Mouse (Mus musculus): Measurements from ENCODE around the gene Dlg2. TPM values are rescaled to one million over a fixed set of nuclear protein-coding genes. Genes with fewer than 3 reads are reported as not detected.

Gene Dlg2
- polyA plus RNA-seq, 1 experiment from 2014 or later: 3.0 TPM

GRCm38 (mm10) chr7:91972970-91973369 is 1496.5 kb downstream of the Dlg2 start:
- 79% methylated on average over 1 of the region's 1 CpGs for WGBS
- Histone ChIP-seq H3K36me3 (ENCODE audit: control insufficient read depth, insufficient read depth, low read length) (no peaks in the 10 kb centered on the region), H3K4me1 (replicated peaks; ENCODE audit: control insufficient read depth, insufficient read depth, low read length) (no peaks in the 10 kb centered on the region), H3K27ac (ENCODE audit: low read depth, low read length) (no peak overlapping the region), H3K4me2 (ENCODE audit: low read depth, low read length, severe bottlenecking) (no peak overlapping the region), H3K9ac (ENCODE audit: low read length) (no peak overlapping the region), H3K27me3 (ENCODE audit: control insufficient read depth, insufficient read depth, low read length) (no peaks in the 10 kb centered on the region), H3K9me3 (ENCODE audit: control insufficient read depth, low read length) (no peaks in the 10 kb centered on the region), H3K4me3 (ENCODE audit: low read depth, low read length) (no peak overlapping the region)
- no peak for DNase-seq (ENCODE audit: low spot score)
- ATAC-seq (replicated peaks; ENCODE audit: low FRiP score): no peak

- Histone ChIP-seq H3K9ac (ENCODE audit: low read length) (no peak overlapping the region), H3K36me3 (ENCODE audit: control insufficient read depth, insufficient read depth, low read length) (no peaks in the 10 kb centered on the region), H3K27me3 (ENCODE audit: control insufficient read depth, insufficient read depth, low read length) (no peaks in the 10 kb centered on the region), H3K4me1 (replicated peaks; ENCODE audit: control insufficient read depth, insufficient read depth, low read length) (no peaks in the 10 kb centered on the region), H3K4me3 (ENCODE audit: low read depth, low read length) (no peak overlapping the region), H3K4me2 (ENCODE audit: low read depth, low read length, severe bottlenecking) (no peak overlapping the region), H3K9me3 (ENCODE audit: control insufficient read depth, low read length) (no peaks in the 10 kb centered on the region), H3K27ac (ENCODE audit: low read depth, low read length) (no peak overlapping the region)
- WGBS: 80% methylated on average over 5 of the region's 5 CpGs
- DNase-seq (ENCODE audit: low spot score) (no peak), ATAC-seq (replicated peaks; ENCODE audit: low FRiP score) (no peak)
Measured at GRCm38 (mm10) chr7:92003769-92004455, 1527.4 kb downstream of the Dlg2 start.

GRCm38 (mm10) chr7:92005681-92006425 is 1529.4 kb downstream of the Dlg2 start:
- ATAC-seq (replicated peaks; ENCODE audit: low FRiP score) (no peak), DNase-seq (ENCODE audit: low spot score) (no peak)
- WGBS: 84% methylated on average over 4 of the region's 4 CpGs

GRCm38 (mm10) chr7:92008702-92009101 is 1532.2 kb downstream of the Dlg2 start:
- DNase-seq (ENCODE audit: low spot score): no peak
- Histone ChIP-seq H3K27me3 (ENCODE audit: control insufficient read depth, insufficient read depth, low read length) (no peaks in the 10 kb centered on the region), H3K9me3 (ENCODE audit: control insufficient read depth, low read length) (no peaks in the 10 kb centered on the region), H3K4me2 (ENCODE audit: low read depth, low read length, severe bottlenecking) (no peak overlapping the region), H3K4me3 (ENCODE audit: low read depth, low read length) (no peak overlapping the region), H3K36me3 (ENCODE audit: control insufficient read depth, insufficient read depth, low read length) (no peaks in the 10 kb centered on the region), H3K27ac (ENCODE audit: low read depth, low read length) (no peak overlapping the region), H3K9ac (ENCODE audit: low read length) (no peak overlapping the region), H3K4me1 (replicated peaks; ENCODE audit: control insufficient read depth, insufficient read depth, low read length) (no peaks in the 10 kb centered on the region)
- no peak for ATAC-seq (replicated peaks; ENCODE audit: low FRiP score)
- 94% methylated on average over 1 of the region's 1 CpGs for WGBS

More at GRCm38 (mm10) chr7:92005681-92006425, 1529.4 kb downstream of the Dlg2 start:
- H3K27ac ChIP-seq (ENCODE audit: low read depth, low read length): no peak overlapping the region
- no peak overlapping the region for H3K4me3 ChIP-seq (ENCODE audit: low read depth, low read length)
- H3K27me3 ChIP-seq (ENCODE audit: control insufficient read depth, insufficient read depth, low read length): no peaks in the 10 kb centered on the region
- no peaks in the 10 kb centered on the region for H3K4me1 ChIP-seq (replicated peaks; ENCODE audit: control insufficient read depth, insufficient read depth, low read length)
- no peaks in the 10 kb centered on the region for H3K9me3 ChIP-seq (ENCODE audit: control insufficient read depth, low read length)
- H3K4me2 ChIP-seq (ENCODE audit: low read depth, low read length, severe bottlenecking): no peak overlapping the region
- no peaks in the 10 kb centered on the region for H3K36me3 ChIP-seq (ENCODE audit: control insufficient read depth, insufficient read depth, low read length)
- H3K9ac ChIP-seq (ENCODE audit: low read length): no peak overlapping the region

GRCm38 (mm10) chr7:92024928-92025327 is 1548.5 kb downstream of the Dlg2 start:
- DNase-seq (ENCODE audit: low spot score) (no peak), ATAC-seq (replicated peaks; ENCODE audit: low FRiP score) (no peak)
- WGBS: 88% methylated on average over 1 of the region's 1 CpGs
- no peak overlapping the region for H3K9ac ChIP-seq (ENCODE audit: low read length)
- H3K36me3 ChIP-seq (ENCODE audit: control insufficient read depth, insufficient read depth, low read length): no peaks in the 10 kb centered on the region
- no peak overlapping the region for H3K4me2 ChIP-seq (ENCODE audit: low read depth, low read length, severe bottlenecking)
- H3K4me1 ChIP-seq (replicated peaks; ENCODE audit: control insufficient read depth, insufficient read depth, low read length): no peaks in the 10 kb centered on the region
- H3K27me3 ChIP-seq (ENCODE audit: control insufficient read depth, insufficient read depth, low read length): no peaks in the 10 kb centered on the region
- H3K9me3 ChIP-seq (ENCODE audit: control insufficient read depth, low read length): no peaks in the 10 kb centered on the region
- no peak overlapping the region for H3K27ac ChIP-seq (ENCODE audit: low read depth, low read length)
- no peak overlapping the region for H3K4me3 ChIP-seq (ENCODE audit: low read depth, low read length)

GRCm38 (mm10) chr7:92025465-92026056 is 1549.1 kb downstream of the Dlg2 start:
- no peaks in the 10 kb centered on the region for H3K4me1 ChIP-seq (replicated peaks; ENCODE audit: control insufficient read depth, insufficient read depth, low read length)
- ATAC-seq (replicated peaks; ENCODE audit: low FRiP score) (no peak), DNase-seq (ENCODE audit: low spot score) (no peak)
- H3K9me3 ChIP-seq (ENCODE audit: control insufficient read depth, low read length): no peaks in the 10 kb centered on the region
- 78% methylated on average over 2 of the region's 2 CpGs for WGBS
- H3K27ac ChIP-seq (ENCODE audit: low read depth, low read length): no peak overlapping the region
- H3K9ac ChIP-seq (ENCODE audit: low read length): no peak overlapping the region
- H3K27me3 ChIP-seq (ENCODE audit: control insufficient read depth, insufficient read depth, low read length): no peaks in the 10 kb centered on the region
- no peak overlapping the region for H3K4me2 ChIP-seq (ENCODE audit: low read depth, low read length, severe bottlenecking)
- no peaks in the 10 kb centered on the region for H3K36me3 ChIP-seq (ENCODE audit: control insufficient read depth, insufficient read depth, low read length)
- H3K4me3 ChIP-seq (ENCODE audit: low read depth, low read length): no peak overlapping the region

- 40% methylated on average over 7 of the region's 7 CpGs for WGBS
- H3K9ac ChIP-seq (ENCODE audit: low read length): no peak overlapping the region
- no peak overlapping the region for H3K4me2 ChIP-seq (ENCODE audit: low read depth, low read length, severe bottlenecking)
- H3K4me1 ChIP-seq (replicated peaks; ENCODE audit: control insufficient read depth, insufficient read depth, low read length): no peaks in the 10 kb centered on the region
- no peaks in the 10 kb centered on the region for H3K9me3 ChIP-seq (ENCODE audit: control insufficient read depth, low read length)
- DNase-seq (ENCODE audit: low spot score) (peak; percentile 84), ATAC-seq (replicated peaks; ENCODE audit: low FRiP score) (peak; percentile 82)
- no peak overlapping the region for H3K4me3 ChIP-seq (ENCODE audit: low read depth, low read length)
- H3K36me3 ChIP-seq (ENCODE audit: control insufficient read depth, insufficient read depth, low read length): no peaks in the 10 kb centered on the region
- no peak overlapping the region for H3K27ac ChIP-seq (ENCODE audit: low read depth, low read length)
- no peaks in the 10 kb centered on the region for H3K27me3 ChIP-seq (ENCODE audit: control insufficient read depth, insufficient read depth, low read length)
Measured at GRCm38 (mm10) chr7:92027049-92027448, 1550.6 kb downstream of the Dlg2 start.

- H3K4me1 ChIP-seq (replicated peaks; ENCODE audit: control insufficient read depth, insufficient read depth, low read length): no peaks in the 10 kb centered on the region
- DNase-seq (ENCODE audit: low spot score) (no peak), ATAC-seq (replicated peaks; ENCODE audit: low FRiP score) (no peak)
- H3K9ac ChIP-seq (ENCODE audit: low read length): no peak overlapping the region
- no peak overlapping the region for H3K27ac ChIP-seq (ENCODE audit: low read depth, low read length)
- no peak overlapping the region for H3K4me3 ChIP-seq (ENCODE audit: low read depth, low read length)
- 93% methylated on average over 2 of the region's 2 CpGs for WGBS
- H3K36me3 ChIP-seq (ENCODE audit: control insufficient read depth, insufficient read depth, low read length): no peaks in the 10 kb centered on the region
- H3K4me2 ChIP-seq (ENCODE audit: low read depth, low read length, severe bottlenecking): no peak overlapping the region
- no peaks in the 10 kb centered on the region for H3K9me3 ChIP-seq (ENCODE audit: control insufficient read depth, low read length)
- H3K27me3 ChIP-seq (ENCODE audit: control insufficient read depth, insufficient read depth, low read length): no peaks in the 10 kb centered on the region
Measured at GRCm38 (mm10) chr7:92034256-92034655, 1557.8 kb downstream of the Dlg2 start.

Data from forebrain, embryonic 11.5 days (tissue).